Mouse (Mus musculus) heart, adult 2 months (tissue): Measurements from ENCODE around the gene 3830406C13Rik.

Experiments
- CTCF ChIP-seq: fragments of 200-600 bp; IDR thresholded peaks from 2 replicates; pipeline ENCODE4 v1.8.1; 2022; ENCODE audit warnings: antibody characterized with exemption, mild to moderate bottlenecking, moderate library complexity
- EP300 ChIP-seq: fragments of 200-500 bp; IDR thresholded peaks from 2 replicates; pipeline ENCODE4 v1.6.1; 2011; ENCODE audit warnings: low read depth, low read length, control low read depth; ENCODE audit not compliant: insufficient read depth
- POLR2A ChIP-seq: fragments of 200-500 bp; IDR thresholded peaks from 2 replicates; pipeline ENCODE4 v1.6.1; 2011; ENCODE audit warnings: mild to moderate bottlenecking, low read depth, low read length, control low read depth; ENCODE audit not compliant: insufficient read depth

- TF ChIP-seq CTCF (no peak), EP300 (no peak), POLR2A (no peak)
Measured at GRCm38 (mm10) chr14:12337998-12338809, 54.2 kb downstream of the 3830406C13Rik start.
